Mouse (Mus musculus): ENCODE measurements at regions not wholly inside any gene's neighbourhood (a gene's known extent, or its start where the extent isn't known, plus 50 kb on each side); places are given as distances from the start of the nearest gene placed in this dataset.

- Histone ChIP-seq H3K36me3 (ENCODE audit: control insufficient read depth, insufficient read depth, low read length) (no peaks in the 10 kb centered on the region), H3K4me3 (ENCODE audit: low read depth, low read length) (no peak overlapping the region), H3K27me3 (ENCODE audit: control insufficient read depth, insufficient read depth, low read length) (no peaks in the 10 kb centered on the region), H3K27ac (ENCODE audit: low read depth, low read length) (no peak overlapping the region), H3K4me1 (replicated peaks; ENCODE audit: control insufficient read depth, insufficient read depth, low read length) (no peaks in the 10 kb centered on the region), H3K9me3 (ENCODE audit: control insufficient read depth, low read length) (no peaks in the 10 kb centered on the region), H3K9ac (ENCODE audit: low read length) (no peak overlapping the region), H3K4me2 (ENCODE audit: low read depth, low read length, severe bottlenecking) (no peak overlapping the region)
- DNase-seq (ENCODE audit: low spot score) (no peak), ATAC-seq (replicated peaks; ENCODE audit: low FRiP score) (no peak)
- WGBS = 77% methylated on average over 6 of the region's 6 CpGs
Observed at GRCm38 (mm10) chr5:133576595-133576994, 522.9 kb upstream of the Castor2 start.

GRCm38 (mm10) chr5:133569096-133569495, 530.4 kb upstream of the Castor2 start:
- H3K27ac ChIP-seq (ENCODE audit: low read depth, low read length) = no peak overlapping the region
- no peaks in the 10 kb centered on the region for H3K4me1 ChIP-seq (replicated peaks; ENCODE audit: control insufficient read depth, insufficient read depth, low read length)
- ATAC-seq (replicated peaks; ENCODE audit: low FRiP score) = no peak
- no peak overlapping the region for H3K4me3 ChIP-seq (ENCODE audit: low read depth, low read length)
- H3K4me2 ChIP-seq (ENCODE audit: low read depth, low read length, severe bottlenecking) = no peak overlapping the region
- 86% methylated on average over 2 of the region's 2 CpGs for WGBS
- DNase-seq (ENCODE audit: low spot score) = no peak
- no peaks in the 10 kb centered on the region for H3K36me3 ChIP-seq (ENCODE audit: control insufficient read depth, insufficient read depth, low read length)
- H3K9me3 ChIP-seq (ENCODE audit: control insufficient read depth, low read length) = no peaks in the 10 kb centered on the region
- H3K9ac ChIP-seq (ENCODE audit: low read length) = no peak overlapping the region
- H3K27me3 ChIP-seq (ENCODE audit: control insufficient read depth, insufficient read depth, low read length) = no peaks in the 10 kb centered on the region

GRCm38 (mm10) chr5:133566506-133566905, 533.0 kb upstream of the Castor2 start:
- Histone ChIP-seq H3K9me3 (ENCODE audit: control insufficient read depth, low read length) (no peaks in the 10 kb centered on the region), H3K27me3 (ENCODE audit: control insufficient read depth, insufficient read depth, low read length) (no peaks in the 10 kb centered on the region), H3K4me3 (ENCODE audit: low read depth, low read length) (no peak overlapping the region), H3K36me3 (ENCODE audit: control insufficient read depth, insufficient read depth, low read length) (no peaks in the 10 kb centered on the region), H3K4me2 (ENCODE audit: low read depth, low read length, severe bottlenecking) (no peak overlapping the region), H3K4me1 (replicated peaks; ENCODE audit: control insufficient read depth, insufficient read depth, low read length) (no peaks in the 10 kb centered on the region), H3K27ac (ENCODE audit: low read depth, low read length) (no peak overlapping the region), H3K9ac (ENCODE audit: low read length) (no peak overlapping the region)
- WGBS = 77% methylated on average over 4 of the region's 4 CpGs
- DNase-seq (ENCODE audit: low spot score) = no peak
- no peak for ATAC-seq (replicated peaks; ENCODE audit: low FRiP score)

- Histone ChIP-seq H3K9me3 (ENCODE audit: control insufficient read depth, low read length) (no peaks in the 10 kb centered on the region), H3K9ac (ENCODE audit: low read length) (no peak overlapping the region), H3K4me3 (ENCODE audit: low read depth, low read length) (no peak overlapping the region), H3K27me3 (ENCODE audit: control insufficient read depth, insufficient read depth, low read length) (no peaks in the 10 kb centered on the region), H3K36me3 (ENCODE audit: control insufficient read depth, insufficient read depth, low read length) (no peaks in the 10 kb centered on the region), H3K27ac (ENCODE audit: low read depth, low read length) (no peak overlapping the region), H3K4me2 (ENCODE audit: low read depth, low read length, severe bottlenecking) (no peak overlapping the region), H3K4me1 (replicated peaks; ENCODE audit: control insufficient read depth, insufficient read depth, low read length) (no peaks in the 10 kb centered on the region)
- ATAC-seq (replicated peaks; ENCODE audit: low FRiP score) = no peak
- no peak for DNase-seq (ENCODE audit: low spot score)
- 93% methylated on average over 7 of the region's 7 CpGs for WGBS
Observed at GRCm38 (mm10) chr5:133550657-133551056, 548.9 kb upstream of the Castor2 start.

- Histone ChIP-seq H3K4me2 (ENCODE audit: low read depth, low read length, severe bottlenecking) (no peak overlapping the region), H3K27ac (ENCODE audit: low read depth, low read length) (no peak overlapping the region), H3K9ac (ENCODE audit: low read length) (no peak overlapping the region), H3K36me3 (ENCODE audit: control insufficient read depth, insufficient read depth, low read length) (no peaks in the 10 kb centered on the region), H3K9me3 (ENCODE audit: control insufficient read depth, low read length) (no peaks in the 10 kb centered on the region), H3K4me1 (replicated peaks; ENCODE audit: control insufficient read depth, insufficient read depth, low read length) (no peaks in the 10 kb centered on the region), H3K4me3 (ENCODE audit: low read depth, low read length) (no peak overlapping the region), H3K27me3 (ENCODE audit: control insufficient read depth, insufficient read depth, low read length) (no peaks in the 10 kb centered on the region)
- DNase-seq (ENCODE audit: low spot score) = no peak
- ATAC-seq (replicated peaks; ENCODE audit: low FRiP score) = no peak
Observed at GRCm38 (mm10) chr5:133542217-133542616, 557.3 kb upstream of the Castor2 start.

DNA sequence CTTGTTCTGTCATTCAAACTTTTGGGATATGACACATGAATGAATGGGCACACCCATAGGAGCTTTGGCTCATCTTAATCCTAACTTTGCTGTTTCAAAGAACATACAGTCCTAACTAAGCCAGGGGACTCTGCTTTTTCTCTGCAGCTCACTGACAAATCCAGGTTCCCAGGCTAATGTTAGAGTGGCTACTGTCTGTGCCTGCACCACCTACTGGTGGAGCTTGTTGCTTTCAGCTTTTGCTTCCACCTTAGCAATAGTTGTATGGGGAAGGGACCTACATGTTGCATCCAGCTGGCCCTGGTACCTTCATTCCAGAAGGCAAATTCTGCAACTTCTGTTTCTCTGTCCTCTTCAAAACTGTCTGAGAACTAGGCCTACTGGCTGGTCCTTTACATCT, 566.8 kb upstream of the Castor2 start:
- H3K4me2 ChIP-seq (ENCODE audit: low read depth, low read length, severe bottlenecking) = no peak overlapping the region
- no peaks in the 10 kb centered on the region for H3K36me3 ChIP-seq (ENCODE audit: control insufficient read depth, insufficient read depth, low read length)
- no peaks in the 10 kb centered on the region for H3K9me3 ChIP-seq (ENCODE audit: control insufficient read depth, low read length)
- no peak overlapping the region for H3K27ac ChIP-seq (ENCODE audit: low read depth, low read length)
- H3K4me3 ChIP-seq (ENCODE audit: low read depth, low read length) = no peak overlapping the region
- DNase-seq (ENCODE audit: low spot score) (no peak), ATAC-seq (replicated peaks; ENCODE audit: low FRiP score) (no peak)
- no peaks in the 10 kb centered on the region for H3K4me1 ChIP-seq (replicated peaks; ENCODE audit: control insufficient read depth, insufficient read depth, low read length)
- H3K9ac ChIP-seq (ENCODE audit: low read length) = no peak overlapping the region
- no peaks in the 10 kb centered on the region for H3K27me3 ChIP-seq (ENCODE audit: control insufficient read depth, insufficient read depth, low read length)

- H3K36me3 ChIP-seq (ENCODE audit: control insufficient read depth, insufficient read depth, low read length) = no peaks in the 10 kb centered on the region
- H3K4me1 ChIP-seq (replicated peaks; ENCODE audit: control insufficient read depth, insufficient read depth, low read length) = no peaks in the 10 kb centered on the region
- 59% methylated on average over 2 of the region's 2 CpGs for WGBS
- ATAC-seq (replicated peaks; ENCODE audit: low FRiP score) (no peak), DNase-seq (ENCODE audit: low spot score) (no peak)
- no peak overlapping the region for H3K4me2 ChIP-seq (ENCODE audit: low read depth, low read length, severe bottlenecking)
- no peaks in the 10 kb centered on the region for H3K9me3 ChIP-seq (ENCODE audit: control insufficient read depth, low read length)
- no peak overlapping the region for H3K9ac ChIP-seq (ENCODE audit: low read length)
- H3K27ac ChIP-seq (ENCODE audit: low read depth, low read length) = no peak overlapping the region
- H3K4me3 ChIP-seq (ENCODE audit: low read depth, low read length) = no peak overlapping the region
- no peaks in the 10 kb centered on the region for H3K27me3 ChIP-seq (ENCODE audit: control insufficient read depth, insufficient read depth, low read length)
Observed at GRCm38 (mm10) chr5:133505661-133506060, 593.9 kb upstream of the Castor2 start.

DNA sequence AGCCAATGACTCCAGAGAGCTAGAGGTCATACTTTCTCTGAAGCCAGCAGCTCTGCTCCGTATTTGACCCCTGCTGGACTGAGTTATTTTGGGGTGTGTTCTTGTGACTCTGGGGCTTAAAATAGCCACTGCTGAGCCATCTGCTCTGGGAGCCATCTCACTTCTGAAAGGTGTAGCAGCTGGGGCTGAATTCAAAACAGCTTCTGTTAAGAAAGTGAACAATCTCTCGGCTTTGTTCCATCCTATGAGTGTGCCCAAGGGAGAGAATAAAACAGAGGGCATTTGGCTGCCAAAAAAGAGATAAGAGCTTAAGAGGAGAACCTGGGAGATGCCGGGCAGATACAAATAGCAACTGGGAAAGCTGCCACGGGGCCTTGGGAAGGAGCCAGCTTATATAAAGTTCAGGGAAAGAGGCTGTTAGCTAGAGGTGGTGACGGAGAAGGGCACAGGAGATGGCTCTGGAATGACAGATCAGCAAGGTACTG, 611.7 kb upstream of the Castor2 start:
- Histone ChIP-seq H3K4me3 (ENCODE audit: low read depth, low read length) (no peak overlapping the region), H3K27ac (ENCODE audit: low read depth, low read length) (no peak overlapping the region), H3K4me1 (replicated peaks; ENCODE audit: control insufficient read depth, insufficient read depth, low read length) (no peaks in the 10 kb centered on the region), H3K9ac (ENCODE audit: low read length) (no peak overlapping the region), H3K27me3 (ENCODE audit: control insufficient read depth, insufficient read depth, low read length) (no peaks in the 10 kb centered on the region), H3K4me2 (ENCODE audit: low read depth, low read length, severe bottlenecking) (no peak overlapping the region), H3K9me3 (ENCODE audit: control insufficient read depth, low read length) (no peaks in the 10 kb centered on the region; the same call in 1 of the 2 replicates), H3K36me3 (ENCODE audit: control insufficient read depth, insufficient read depth, low read length) (no peaks in the 10 kb centered on the region)
- WGBS = 75% methylated on average over 5 of the region's 5 CpGs
- DNase-seq (ENCODE audit: low spot score) = no peak
- ATAC-seq (replicated peaks; ENCODE audit: low FRiP score) = no peak

- H3K27ac ChIP-seq (ENCODE audit: low read depth, low read length) = no peak overlapping the region
- DNase-seq (ENCODE audit: low spot score) (peak; percentile 56), ATAC-seq (replicated peaks; ENCODE audit: low FRiP score) (no peak)
- no peak overlapping the region for H3K4me2 ChIP-seq (ENCODE audit: low read depth, low read length, severe bottlenecking)
- H3K9ac ChIP-seq (ENCODE audit: low read length) = no peak overlapping the region
- H3K27me3 ChIP-seq (ENCODE audit: control insufficient read depth, insufficient read depth, low read length) = no peaks in the 10 kb centered on the region
- no peaks in the 10 kb centered on the region; the same call in 1 of the 2 replicates for H3K4me1 ChIP-seq (replicated peaks; ENCODE audit: control insufficient read depth, insufficient read depth, low read length)
- H3K36me3 ChIP-seq (ENCODE audit: control insufficient read depth, insufficient read depth, low read length) = no peaks in the 10 kb centered on the region
- H3K4me3 ChIP-seq (ENCODE audit: low read depth, low read length) = no peak overlapping the region
- H3K9me3 ChIP-seq (ENCODE audit: control insufficient read depth, low read length) = no peaks in the 10 kb centered on the region; the same call in 1 of the 2 replicates
- 43% methylated on average over 14 of the region's 14 CpGs for WGBS
Observed at GRCm38 (mm10) chr5:133482291-133483086, 617.0 kb upstream of the Castor2 start.

Measured in forebrain, embryonic 11.5 days (tissue).